Mouse (Mus musculus) liver, postnatal 0 days (tissue): Measurements from ENCODE around the gene Lrrc4b. TPM values are rescaled to one million over a fixed set of nuclear protein-coding genes. Genes with fewer than 3 reads are reported as not detected.

Experiments
- ATAC-seq: fragments of 200-750 bp; cut with Nextera tagmentation; 2 replicates; pipeline ENCODE4 v1.8.0; 2017; ENCODE audit warnings: mild to moderate bottlenecking, moderate library complexity
- DNase-seq: peaks from one replicate; pipeline ENCODE4 v3.0.0-alpha.2; 2016
- H3K27ac ChIP-seq: fragments of 300-500 bp; sonication (generic); 2 replicates; pipeline ENCODE4 v1.5.1; 2014; ENCODE audit warnings: antibody characterized with exemption, moderate library complexity, mild to moderate bottlenecking, low read depth
- H3K27me3 ChIP-seq: fragments of 300-500 bp; sonication (generic); 2 replicates; pipeline ENCODE4 v1.6.1; 2014; ENCODE audit warnings: low read length, control low read depth, mixed read lengths; ENCODE audit not compliant: insufficient read depth
- H3K36me3 ChIP-seq: fragments of 300-500 bp; sonication (generic); replicated peaks from 2 replicates; pipeline ENCODE4 v1.6.1; 2014; ENCODE audit warnings: mild to moderate bottlenecking, control low read depth, low read length, moderate library complexity, mixed read lengths; ENCODE audit not compliant: insufficient read depth
- H3K4me1 ChIP-seq: fragments of 300-500 bp; sonication (generic); 2 replicates; pipeline ENCODE4 v1.6.1; 2014; ENCODE audit warnings: antibody characterized with exemption, mild to moderate bottlenecking, control low read depth; ENCODE audit not compliant: insufficient read depth
- H3K4me2 ChIP-seq: fragments of 300-500 bp; sonication (generic); 2 replicates; pipeline ENCODE4 v1.6.1; 2014; ENCODE audit warnings: low read depth, mild to moderate bottlenecking, low read length, moderate library complexity, mixed read lengths
- H3K4me3 ChIP-seq: fragments of 300-500 bp; sonication (generic); 2 replicates; pipeline ENCODE4 v1.5.1; 2014; ENCODE audit warnings: low read depth, low read length
- H3K9ac ChIP-seq: fragments of 300-500 bp; sonication (generic); replicated peaks from 2 replicates; pipeline ENCODE4 v1.6.1; 2014; ENCODE audit warnings: mild to moderate bottlenecking, moderate library complexity
- H3K9me3 ChIP-seq: fragments of 300-500 bp; sonication (generic); 2 replicates; pipeline ENCODE4 v1.6.1; 2016; ENCODE audit warnings: mild to moderate bottlenecking, control low read depth, low read length, mixed read lengths
- CTCF ChIP-seq: sonication (generic); IDR thresholded peaks from 2 replicates; pipeline ENCODE4 v1.5.1; 2016; ENCODE audit warnings: antibody characterized with exemption, low read depth
- EP300 ChIP-seq: IDR thresholded peaks from 2 replicates; pipeline ENCODE4 v1.6.1; 2016; ENCODE audit warnings: antibody characterized with exemption, low read depth, mild to moderate bottlenecking
- WGBS: fragments of 180-500 bp; shearing (Covaris S2); extraction: QIAGEN DNeasy Blood & Tissue Kit; methylation state at CpG from one replicate; pipeline ENCODE4 v1.1.7; 2014; ENCODE audit not compliant: insufficient replicate concordance; 5-methylcytosine and 5-hydroxymethylcytosine counted together
- polyA plus RNA-seq: library from polyadenylated mRNA; unstranded; fragments of >200 nt; fragmentation: Nextera tagmentation; extraction: Ambion mirVana; gene quantifications from 2 replicates; pipeline ENCODE4 v1.2.1, GENCODE M21; 2015

The Lrrc4b gene
- polyA plus RNA-seq, 1 experiment from 2014 or later: not detected

DNA sequence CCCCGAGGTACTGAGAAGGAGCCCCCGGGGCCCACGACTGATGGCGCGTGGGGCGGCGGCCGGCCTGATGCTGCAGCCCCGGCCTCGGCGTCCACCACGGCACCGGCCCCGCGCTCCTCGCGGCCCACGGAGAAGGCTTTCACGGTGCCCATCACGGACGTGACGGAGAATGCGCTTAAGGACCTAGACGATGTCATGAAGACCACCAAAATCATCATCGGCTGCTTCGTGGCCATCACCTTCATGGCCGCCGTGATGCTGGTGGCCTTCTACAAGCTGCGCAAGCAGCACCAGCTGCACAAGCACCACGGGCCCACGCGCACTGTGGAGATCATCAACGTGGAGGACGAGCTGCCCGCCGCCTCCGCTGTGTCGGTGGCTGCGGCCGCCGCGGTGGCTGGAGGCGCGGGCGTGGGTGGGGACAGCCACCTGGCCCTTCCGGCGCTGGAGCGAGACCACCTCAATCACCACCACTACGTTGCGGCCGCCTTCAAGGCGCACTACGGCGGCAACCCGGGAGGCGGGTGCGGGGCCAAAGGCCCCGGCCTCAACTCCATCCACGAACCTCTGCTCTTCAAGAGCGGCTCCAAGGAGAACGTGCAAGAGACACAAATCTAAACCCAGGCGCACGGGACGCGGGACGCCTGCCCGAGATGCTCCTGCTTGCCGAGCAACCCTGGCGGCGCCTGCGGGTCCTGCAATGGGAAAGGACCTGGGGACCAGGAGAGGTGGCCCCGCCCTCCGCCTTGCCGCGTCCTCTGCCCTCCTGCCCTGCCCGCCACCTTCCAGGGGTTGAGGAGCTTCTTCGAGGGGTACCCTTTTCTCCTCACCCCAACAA is 33.6 kb downstream of the Lrrc4b start:
- Histone ChIP-seq H3K9ac (no peak overlapping the region), H3K4me2 (no peak overlapping the region), H3K36me3 (no peaks in the 10 kb centered on the region), H3K9me3 (no peaks in the 10 kb centered on the region), H3K27ac (no peak overlapping the region), H3K4me3 (no peak overlapping the region), H3K27me3 (peaks cover 49% of the 10 kb centered on the region), H3K4me1 (peaks cover 18% of the 10 kb centered on the region)
- 6% methylated on average over 60 of the region's 77 CpGs for WGBS
- TF ChIP-seq CTCF (peak; percentile 53), EP300 (no peak)
- no peak for ATAC-seq
- peak; percentile 75 for DNase-seq

GRCm38 (mm10) chr7:44463056-44463425 is 34.2 kb downstream of the Lrrc4b start:
- no peak overlapping the region for H3K4me3 ChIP-seq
- no peak overlapping the region for H3K27ac ChIP-seq
- peaks cover 18% of the 10 kb centered on the region for H3K4me1 ChIP-seq
- H3K9ac ChIP-seq: no peak overlapping the region
- no peaks in the 10 kb centered on the region for H3K9me3 ChIP-seq
- peaks cover 49% of the 10 kb centered on the region for H3K27me3 ChIP-seq
- no peaks in the 10 kb centered on the region for H3K36me3 ChIP-seq
- no peak overlapping the region for H3K4me2 ChIP-seq
- ATAC-seq (no peak), DNase-seq (no peak)
- no peak for TF ChIP-seq CTCF
- TF ChIP-seq EP300: no peak
- 26% methylated on average over 8 of the region's 8 CpGs for WGBS

DNA sequence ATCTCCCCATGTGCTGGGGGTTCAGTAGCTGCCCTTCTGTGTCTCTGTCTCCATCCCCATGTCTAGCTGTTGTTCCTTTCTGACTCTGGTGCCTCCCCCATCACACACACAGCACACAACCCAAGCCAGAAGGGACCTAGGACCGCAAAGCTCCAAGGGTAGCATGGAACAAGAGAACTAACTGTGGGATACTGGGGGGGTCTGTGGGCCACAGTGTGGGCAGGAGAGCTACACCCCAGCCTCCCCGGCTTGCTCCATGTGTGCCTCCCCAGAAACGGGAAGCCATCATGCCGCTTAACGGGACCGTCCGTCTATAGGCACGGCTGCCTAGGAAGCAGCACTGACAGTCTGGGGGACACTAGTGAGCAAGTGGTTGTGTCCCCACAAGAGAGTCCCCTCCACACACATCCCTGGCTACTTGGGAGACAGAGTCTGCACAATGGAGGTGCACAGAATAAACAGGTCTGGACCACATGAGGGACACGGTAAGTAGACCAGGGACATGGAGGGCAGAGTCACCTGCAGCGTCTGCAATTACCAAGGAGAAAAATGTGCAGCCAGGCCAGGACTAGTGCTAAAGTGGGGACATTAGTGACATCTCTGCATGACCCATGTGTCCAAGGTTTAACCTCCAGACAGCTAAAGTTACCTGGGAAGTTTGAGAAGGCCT is 34.9 kb downstream of the Lrrc4b start:
- no peak overlapping the region for H3K4me3 ChIP-seq
- no peak for TF ChIP-seq CTCF
- TF ChIP-seq EP300: no peak
- no peak overlapping the region for H3K9ac ChIP-seq
- H3K27me3 ChIP-seq: peaks cover 49% of the 10 kb centered on the region
- WGBS: 76% methylated on average over 10 of the region's 10 CpGs
- H3K36me3 ChIP-seq: no peaks in the 10 kb centered on the region
- no peak overlapping the region for H3K27ac ChIP-seq
- ATAC-seq: no peak
- no peak overlapping the region for H3K4me2 ChIP-seq
- DNase-seq: peak; percentile 13
- peaks cover 22% of the 10 kb centered on the region for H3K4me1 ChIP-seq
- no peaks in the 10 kb centered on the region for H3K9me3 ChIP-seq

GRCm38 (mm10) chr7:44464511-44464910 is 35.7 kb downstream of the Lrrc4b start:
- 40% methylated on average over 4 of the region's 4 CpGs for WGBS
- Histone ChIP-seq H3K4me2 (no peak overlapping the region), H3K36me3 (no peaks in the 10 kb centered on the region), H3K4me3 (no peak overlapping the region), H3K27ac (no peak overlapping the region), H3K4me1 (peaks cover 26% of the 10 kb centered on the region), H3K9me3 (no peaks in the 10 kb centered on the region), H3K27me3 (peaks cover 47% of the 10 kb centered on the region), H3K9ac (no peak overlapping the region)
- TF ChIP-seq CTCF: no peak
- TF ChIP-seq EP300: no peak
- DNase-seq: peak; percentile 14
- ATAC-seq: no peak

GRCm38 (mm10) chr7:44465111-44465510 is 36.3 kb downstream of the Lrrc4b start, which contains the start of gene Aspdh:
TSS of gene Aspdh (plus strand) at chr7:44465391.
- Histone ChIP-seq H3K4me2 (peak within 1 kb of the TSS; percentile 65), H3K9me3 (no peaks in the 10 kb centered on the region), H3K27ac (peak within 1 kb of the TSS; percentile 66), H3K36me3 (no peaks in the 10 kb centered on the region), H3K4me3 (peak within 1 kb of the TSS; percentile 26), H3K9ac (peak within 1 kb of the TSS; percentile 50), H3K4me1 (peaks cover 28% of the 10 kb centered on the region), H3K27me3 (peaks cover 42% of the 10 kb centered on the region)
- 67% methylated on average over 2 of the region's 2 CpGs for WGBS
- no peak for TF ChIP-seq CTCF
- TF ChIP-seq EP300: no peak
- DNase-seq (peak; percentile 40), ATAC-seq (peak; percentile 9; the same call in 1 of the 2 replicates)

DNA sequence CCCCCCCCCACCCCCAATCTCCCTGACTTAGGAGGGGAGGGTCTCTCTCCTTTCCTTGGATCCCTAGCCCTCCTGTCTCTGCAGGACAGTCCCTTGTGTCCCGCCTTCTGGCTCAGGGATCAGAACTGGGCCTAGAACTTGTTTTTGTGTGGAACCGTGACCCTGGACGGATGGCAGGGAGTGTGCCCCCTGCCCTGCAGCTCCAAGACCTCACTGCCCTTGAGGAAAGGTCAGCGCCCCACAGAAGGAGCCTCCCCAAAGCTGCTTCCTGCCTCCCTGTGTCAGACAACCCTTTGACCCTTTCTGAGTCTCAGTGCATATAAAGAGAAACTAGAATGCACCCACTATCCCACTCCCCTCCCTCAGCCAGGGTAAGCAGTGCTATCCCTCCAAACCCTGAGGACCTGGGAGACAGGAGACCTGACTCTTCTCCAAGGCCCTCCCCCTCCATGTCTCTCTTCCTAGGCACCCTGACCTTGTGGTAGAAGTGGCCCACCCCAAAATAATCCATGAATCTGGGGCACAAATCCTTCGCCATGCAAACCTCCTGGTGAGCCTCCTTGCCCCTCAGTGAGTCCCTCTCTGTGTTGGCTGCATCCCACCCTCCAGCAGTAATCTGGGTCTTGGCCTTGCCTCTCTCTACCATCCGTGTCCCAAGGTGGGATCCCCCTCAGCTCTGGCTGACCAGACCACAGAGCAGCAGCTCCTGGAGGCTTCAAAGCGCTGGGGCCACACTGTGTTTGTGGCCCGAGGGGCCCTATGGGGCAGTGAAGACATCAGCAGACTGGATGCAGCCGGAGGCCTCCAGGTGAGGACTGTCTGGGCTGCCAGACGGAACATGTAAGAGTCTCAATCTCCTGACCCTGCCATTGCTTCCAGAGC is 37.4 kb downstream of the Lrrc4b start:
- TF ChIP-seq EP300 (no peak), CTCF (no peak)
- Histone ChIP-seq H3K27me3 (peaks cover 30% of the 10 kb centered on the region), H3K9ac (peak overlapping the region; percentile 50), H3K4me1 (peaks cover 36% of the 10 kb centered on the region), H3K9me3 (no peaks in the 10 kb centered on the region), H3K36me3 (peaks cover 3% of the 10 kb centered on the region), H3K4me3 (peak overlapping the region; percentile 26), H3K27ac (peak overlapping the region; percentile 66), H3K4me2 (peak overlapping the region; percentile 65)
- ATAC-seq: no peak
- peak; percentile 15 for DNase-seq
- WGBS: 77% methylated on average over 10 of the region's 10 CpGs
